Mouse (Mus musculus): ENCODE results near the gene Csn3. TPM values are rescaled to one million over a fixed set of nuclear protein-coding genes. Genes with fewer than 3 reads are reported as not detected.

Gene Csn3
- polyA plus RNA-seq (2015; fragmentation: Nextera tagmentation; extraction: Ambion mirVana): not detected in 2 replicates

DNA sequence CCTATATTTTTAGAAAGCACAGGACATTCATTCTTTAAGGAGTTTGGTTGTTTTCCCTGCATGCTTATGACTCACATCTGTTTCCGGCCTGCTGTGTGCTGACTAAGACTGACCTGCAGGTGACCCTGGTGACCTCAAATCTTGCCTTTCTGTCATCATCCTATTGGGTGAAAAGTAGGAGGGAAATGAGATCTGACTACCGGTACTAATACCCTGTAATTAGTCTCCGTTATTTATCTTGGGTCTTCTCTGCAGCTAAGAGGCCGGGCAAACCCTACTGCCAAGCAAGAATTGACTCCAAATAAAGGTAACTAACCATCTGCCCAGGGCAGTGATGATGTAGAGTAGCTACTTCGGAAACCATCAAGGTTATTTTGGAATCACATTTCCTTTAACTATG is at the start of gene Csn3:
Gene Csn3 (plus strand): TSS at position 208 of the 400 bp plus-strand sequence.
- no peak for ATAC-seq (ENCODE audit: insufficient number of reproducible peaks, low FRiP score, low TSS enrichment, low read depth)
- 22% methylated on average over 5 of the region's 5 CpGs for WGBS
- H3K9me3 ChIP-seq: no peaks in the 10 kb centered on the region

GRCm38 (mm10) chr5:87884729-87885128 is 40.6 kb upstream of the Csn3 start, which contains the start of gene Odam:
Odam (plus strand) TSS chr5:87885029.
- Histone ChIP-seq H3K9ac (no peak within 1 kb of the TSS), H3K36me3 (no peaks in the 10 kb centered on the region), H3K4me1 (no peaks in the 10 kb centered on the region), H3K27me3 (no peaks in the 10 kb centered on the region), H3K27ac (no peak within 1 kb of the TSS), H3K4me3 (no peak within 1 kb of the TSS), H3K9me3 (no peaks in the 10 kb centered on the region), H3K4me2 (no peak within 1 kb of the TSS)
- no peak for ATAC-seq (ENCODE audit: insufficient number of reproducible peaks, low FRiP score, low TSS enrichment, low read depth)
- 81% methylated on average over 1 of the region's 1 CpGs for WGBS

More for the DNA sequence above, at the start of gene Csn3:
- no peak within 1 kb of the TSS for H3K27ac ChIP-seq
- no peak within 1 kb of the TSS for H3K4me2 ChIP-seq
- H3K27me3 ChIP-seq: no peaks in the 10 kb centered on the region
- H3K4me1 ChIP-seq: no peaks in the 10 kb centered on the region
- no peaks in the 10 kb centered on the region for H3K36me3 ChIP-seq
- no peak within 1 kb of the TSS for H3K4me3 ChIP-seq
- H3K9ac ChIP-seq: no peak within 1 kb of the TSS

GRCm38 (mm10) chr5:87931603-87932002 is 6.2 kb downstream of the Csn3 start:
- Histone ChIP-seq H3K4me1 (no peaks in the 10 kb centered on the region), H3K27ac (no peak overlapping the region), H3K9me3 (no peaks in the 10 kb centered on the region), H3K9ac (no peak overlapping the region), H3K4me2 (no peak overlapping the region), H3K36me3 (no peaks in the 10 kb centered on the region), H3K4me3 (no peak overlapping the region), H3K27me3 (no peaks in the 10 kb centered on the region)
- 34% methylated on average over 1 of the region's 1 CpGs for WGBS
- ATAC-seq (ENCODE audit: insufficient number of reproducible peaks, low FRiP score, low TSS enrichment, low read depth): no peak

- ATAC-seq (ENCODE audit: insufficient number of reproducible peaks, low FRiP score, low TSS enrichment, low read depth): no peak
- no peaks in the 10 kb centered on the region for H3K4me1 ChIP-seq
- WGBS: 43% methylated on average over 3 of the region's 3 CpGs
- H3K4me2 ChIP-seq: no peak overlapping the region
- no peaks in the 10 kb centered on the region for H3K27me3 ChIP-seq
- no peak overlapping the region for H3K4me3 ChIP-seq
- H3K9ac ChIP-seq: no peak overlapping the region
- no peaks in the 10 kb centered on the region for H3K9me3 ChIP-seq
- H3K36me3 ChIP-seq: no peaks in the 10 kb centered on the region
- no peak overlapping the region for H3K27ac ChIP-seq
Observed at GRCm38 (mm10) chr5:87940752-87941151, 15.4 kb downstream of the Csn3 start.

GRCm38 (mm10) chr5:87942515-87942914 is 17.1 kb downstream of the Csn3 start:
- no peak overlapping the region for H3K9ac ChIP-seq

DNA sequence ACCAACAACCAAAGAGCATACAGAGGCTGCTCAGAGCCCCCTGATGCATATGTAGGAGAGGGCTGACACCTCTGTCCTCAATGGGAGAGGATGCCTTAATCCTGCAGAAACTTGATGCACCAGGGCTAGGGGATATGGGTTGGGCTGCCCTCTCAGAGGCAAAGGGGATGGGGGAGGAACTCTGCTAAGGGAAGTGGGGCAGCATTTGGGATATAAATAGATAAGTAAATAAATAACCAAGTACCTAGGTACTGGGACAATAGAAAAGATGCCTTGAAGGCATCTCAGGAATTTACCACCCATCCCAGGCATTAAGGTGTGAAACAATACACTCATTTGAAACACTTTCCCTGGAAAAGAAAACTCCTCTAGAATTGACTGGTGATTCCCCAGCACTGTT is 26.5 kb downstream of the Csn3 start:
- no peak overlapping the region for H3K4me2 ChIP-seq
- no peak for ATAC-seq (ENCODE audit: insufficient number of reproducible peaks, low FRiP score, low TSS enrichment, low read depth)
- no peaks in the 10 kb centered on the region for H3K9me3 ChIP-seq
- no peak overlapping the region for H3K9ac ChIP-seq
- H3K27me3 ChIP-seq: no peaks in the 10 kb centered on the region
- H3K4me3 ChIP-seq: no peak overlapping the region
- H3K4me1 ChIP-seq: no peaks in the 10 kb centered on the region
- no peaks in the 10 kb centered on the region for H3K36me3 ChIP-seq
- H3K27ac ChIP-seq: no peak overlapping the region

More at GRCm38 (mm10) chr5:87942515-87942914, 17.1 kb downstream of the Csn3 start:
- Histone ChIP-seq H3K27me3 (no peaks in the 10 kb centered on the region), H3K36me3 (no peaks in the 10 kb centered on the region), H3K27ac (no peak overlapping the region), H3K9me3 (no peaks in the 10 kb centered on the region), H3K4me3 (no peak overlapping the region), H3K4me1 (no peaks in the 10 kb centered on the region), H3K4me2 (no peak overlapping the region)
- no peak for ATAC-seq (ENCODE audit: insufficient number of reproducible peaks, low FRiP score, low TSS enrichment, low read depth)

- no peak within 1 kb of the TSS for H3K4me2 ChIP-seq
- no peak for ATAC-seq (ENCODE audit: insufficient number of reproducible peaks, low FRiP score, low TSS enrichment, low read depth)
- H3K4me3 ChIP-seq: no peak within 1 kb of the TSS
- H3K27me3 ChIP-seq: no peaks in the 10 kb centered on the region
- no peaks in the 10 kb centered on the region for H3K9me3 ChIP-seq
- 63% methylated on average over 2 of the region's 2 CpGs for WGBS
- no peak within 1 kb of the TSS for H3K27ac ChIP-seq
- H3K36me3 ChIP-seq: no peaks in the 10 kb centered on the region
- H3K4me1 ChIP-seq: no peaks in the 10 kb centered on the region
- H3K9ac ChIP-seq: no peak within 1 kb of the TSS
Observed at GRCm38 (mm10) chr5:87969201-87969600, 43.8 kb downstream of the Csn3 start, which contains the start of the genes 2310003L06Rik and Gm28434. 2310003L06Rik (plus strand) TSS chr5:87969459. Gm28434 (plus strand) TSS chr5:87969517.

GRCm38 (mm10) chr5:87979139-87979538 is 53.8 kb downstream of the Csn3 start, which contains the start of gene Cabs1:
Cabs1 (plus strand) TSS chr5:87979439.
- no peak for ATAC-seq (ENCODE audit: insufficient number of reproducible peaks, low FRiP score, low TSS enrichment, low read depth)
- no peaks in the 10 kb centered on the region for H3K9me3 ChIP-seq
- 85% methylated on average over 3 of the region's 3 CpGs for WGBS
- H3K4me1 ChIP-seq: no peaks in the 10 kb centered on the region
- no peak within 1 kb of the TSS for H3K9ac ChIP-seq
- H3K27ac ChIP-seq: no peak within 1 kb of the TSS
- H3K4me2 ChIP-seq: no peak within 1 kb of the TSS
- H3K4me3 ChIP-seq: no peak within 1 kb of the TSS
- H3K36me3 ChIP-seq: no peaks in the 10 kb centered on the region
- H3K27me3 ChIP-seq: no peaks in the 10 kb centered on the region

Other genes with a start within 250 kb of the Csn3 start
- not detected in 2 replicates for gene Csn2, start 225.9 kb upstream of the Csn3 start, polyA plus RNA-seq (2015; fragmentation: Nextera tagmentation; extraction: Ambion mirVana)
- not detected in 2 replicates for gene Csn1s2a, start 151.0 kb upstream of the Csn3 start, polyA plus RNA-seq (2015; fragmentation: Nextera tagmentation; extraction: Ambion mirVana)
- gene Csn1s2b, start 117.5 kb upstream of the Csn3 start, polyA plus RNA-seq (2015; fragmentation: Nextera tagmentation; extraction: Ambion mirVana): 0.51 and 0.53 TPM in 2 replicates
- not detected in 2 replicates for gene Prr27, start 99.9 kb upstream of the Csn3 start, polyA plus RNA-seq (2015; fragmentation: Nextera tagmentation; extraction: Ambion mirVana)
- not detected in 2 replicates for gene Odam, start 40.5 kb upstream of the Csn3 start, polyA plus RNA-seq (2015; fragmentation: Nextera tagmentation; extraction: Ambion mirVana)
- not detected in 2 replicates for gene 2310003L06Rik, start 43.9 kb downstream of the Csn3 start, polyA plus RNA-seq (2015; fragmentation: Nextera tagmentation; extraction: Ambion mirVana)
- not detected in 2 replicates for gene Gm28434, start 43.9 kb downstream of the Csn3 start, polyA plus RNA-seq (2015; fragmentation: Nextera tagmentation; extraction: Ambion mirVana)
- not detected in 2 replicates for gene Cabs1, start 53.9 kb downstream of the Csn3 start, polyA plus RNA-seq (2015; fragmentation: Nextera tagmentation; extraction: Ambion mirVana)
- not detected in 2 replicates for gene Smr3a, start 77.0 kb downstream of the Csn3 start, polyA plus RNA-seq (2015; fragmentation: Nextera tagmentation; extraction: Ambion mirVana)
- gene Smr2, start 161.0 kb downstream of the Csn3 start, polyA plus RNA-seq (2015; fragmentation: Nextera tagmentation; extraction: Ambion mirVana): 0.31 TPM in 1 of 2 replicates, not detected in the other
- gene Gm11116, start 186.0 kb downstream of the Csn3 start, polyA plus RNA-seq (2015; fragmentation: Nextera tagmentation; extraction: Ambion mirVana): not detected in 2 replicates
- gene Gm11115, start 228.5 kb downstream of the Csn3 start, polyA plus RNA-seq (2015; fragmentation: Nextera tagmentation; extraction: Ambion mirVana): not detected in 2 replicates